Mouse (Mus musculus) olfactory bulb, adult 2 months (tissue): ENCODE results near the gene Spats2l. TPM values are rescaled to one million over a fixed set of nuclear protein-coding genes. Genes with fewer than 3 reads are reported as not detected.

Experiments used
- H3K27ac ChIP-seq: fragments of 200-500 bp; 2 replicates; pipeline ENCODE4 v1.5.1; 2012; ENCODE audit warnings: low read depth, low read length; ENCODE audit not compliant: insufficient read depth
- H3K4me1 ChIP-seq: fragments of 200-500 bp; 2 replicates; pipeline ENCODE4 v1.6.1; 2012; ENCODE audit warnings: low read length; ENCODE audit not compliant: control insufficient read depth, insufficient read depth
- H3K4me3 ChIP-seq: fragments of 200-500 bp; 2 replicates; pipeline ENCODE4 v1.5.1; 2012; ENCODE audit warnings: mild to moderate bottlenecking, low read depth, low read length, moderate library complexity; ENCODE audit not compliant: insufficient read depth
- CTCF ChIP-seq: fragments of 200-500 bp; IDR thresholded peaks from 2 replicates; pipeline ENCODE4 v1.5.1; 2012; ENCODE audit warnings: low read depth, mild to moderate bottlenecking, low read length, moderate library complexity; ENCODE audit not compliant: insufficient read depth
- POLR2A ChIP-seq: fragments of 200-500 bp; IDR thresholded peaks from 2 replicates; pipeline ENCODE4 v1.6.1; 2012; ENCODE audit warnings: mild to moderate bottlenecking, low read depth, low read length, moderate library complexity; ENCODE audit not compliant: insufficient read depth
- WGBS: fragments of 180-500 bp; shearing (Covaris S2); methylation state at CpG from one replicate; pipeline ENCODE4 v1.1.7; 2018; 5-methylcytosine and 5-hydroxymethylcytosine counted together
- polyA plus RNA-seq: library from polyadenylated mRNA; stranded (reverse); fragments of >200 nt; gene quantifications from 2 replicates; pipeline ENCODE4 v1.2.4, GENCODE M21; 2012; ENCODE audit warnings: low replicate concordance; ENCODE audit not compliant: missing spikeins, insufficient read depth, insufficient read length

The Spats2l gene
- polyA plus RNA-seq, result not detected in 2 replicates

DNA sequence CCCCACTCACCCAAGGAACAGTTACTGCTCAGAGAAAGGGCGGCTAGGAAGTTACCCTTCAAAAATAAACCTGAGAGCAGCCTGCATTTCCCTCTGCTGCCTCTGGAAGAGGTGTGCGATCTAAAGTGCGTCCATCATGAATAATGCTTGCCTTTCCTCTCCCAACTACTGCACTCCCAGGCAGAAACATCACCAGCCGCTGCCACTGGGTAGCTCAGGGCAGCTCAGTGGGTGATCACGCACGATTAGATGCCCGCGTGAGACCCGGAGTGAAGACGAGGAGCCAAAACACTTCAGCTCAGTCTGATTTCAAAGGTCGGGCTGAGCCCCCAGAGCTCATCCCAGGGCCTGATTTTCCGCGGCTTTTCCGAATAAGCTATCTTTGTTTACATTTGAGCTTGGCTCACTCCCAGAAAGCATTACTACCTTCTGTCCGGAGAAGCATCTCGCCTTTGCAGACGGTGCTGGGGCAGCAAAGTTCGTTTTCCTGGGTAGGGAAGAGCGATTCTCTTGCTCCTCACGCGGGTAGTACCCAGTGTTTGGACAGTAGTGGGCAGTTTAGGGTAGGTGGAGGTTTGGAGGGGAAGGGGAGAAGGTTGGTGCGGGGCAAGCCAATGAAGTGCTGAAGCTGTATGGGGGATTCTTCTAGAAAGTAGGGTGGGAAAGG lies at the start of gene Spats2l:
Spats2l (plus strand) TSS at position 162 of the 667 bp plus-strand sequence.
- H3K4me1 ChIP-seq, result no peaks in the 10 kb centered on the region
- TF ChIP-seq POLR2A (no peak), CTCF (peak; percentile 21; the same call in 1 of the 2 replicates)
- WGBS, result 1% methylated on average over 22 of the region's 22 CpGs
- peak within 1 kb of the TSS; percentile 60 for H3K27ac ChIP-seq
- H3K4me3 ChIP-seq, result peak within 1 kb of the TSS; percentile 95

- H3K4me1 ChIP-seq, result no peaks in the 10 kb centered on the region
- WGBS, result 92% methylated on average over 5 of the region's 5 CpGs
- no peak overlapping the region for H3K27ac ChIP-seq
- TF ChIP-seq CTCF (no peak), POLR2A (no peak)
- H3K4me3 ChIP-seq, result no peak overlapping the region
Observed at GRCm38 (mm10) chr1:57725268-57725667, 48.7 kb upstream of the Spats2l start.

DNA sequence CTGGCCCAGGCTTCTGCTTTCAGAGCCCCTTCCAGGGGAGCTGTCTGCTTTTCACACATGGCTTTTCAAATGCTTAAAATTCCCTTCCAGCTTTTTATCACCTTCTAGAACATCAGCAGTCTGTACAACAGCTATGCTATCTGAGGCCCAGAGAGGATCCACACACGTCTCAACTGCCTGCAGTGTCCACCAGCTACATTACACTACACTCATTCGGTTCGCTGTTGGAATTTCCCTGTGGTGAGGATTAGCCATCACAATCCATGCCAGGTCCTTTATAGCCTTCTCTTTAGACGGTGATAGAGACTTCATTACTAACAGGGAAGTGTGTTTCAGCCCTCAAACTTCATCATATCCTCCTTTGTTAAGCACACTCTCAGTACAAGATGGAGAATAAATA lies 38.1 kb upstream of the Spats2l start:
- TF ChIP-seq CTCF, result no peak
- no peak for TF ChIP-seq POLR2A
- Histone ChIP-seq H3K4me1 (no peaks in the 10 kb centered on the region), H3K27ac (no peak overlapping the region), H3K4me3 (no peak overlapping the region)
- 55% methylated on average over 4 of the region's 4 CpGs for WGBS

- no peak overlapping the region for H3K27ac ChIP-seq
- no peaks in the 10 kb centered on the region for H3K4me1 ChIP-seq
- no peak overlapping the region for H3K4me3 ChIP-seq
- WGBS, result 80% methylated on average over 8 of the region's 8 CpGs
- TF ChIP-seq CTCF (no peak), POLR2A (no peak)
Observed at GRCm38 (mm10) chr1:57741740-57742139, 32.2 kb upstream of the Spats2l start.

DNA sequence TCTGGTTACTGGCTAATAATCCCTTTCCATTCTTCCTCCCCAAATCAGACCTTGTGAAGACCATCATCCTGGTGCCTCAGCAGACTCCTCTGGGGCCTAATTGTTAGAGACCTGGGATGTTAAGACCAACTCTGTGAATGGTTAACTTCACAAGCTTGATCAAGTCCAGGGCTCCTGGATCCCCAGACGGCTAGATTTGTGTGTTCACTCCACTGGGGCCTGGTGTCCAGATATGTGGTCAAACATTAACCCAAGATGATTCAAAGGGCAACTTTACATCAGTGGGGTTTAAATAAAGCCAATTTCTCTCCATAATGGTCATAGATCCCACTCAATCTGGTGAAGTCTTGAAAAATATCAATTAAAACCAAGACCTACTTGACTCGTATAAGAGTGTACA lies 31.7 kb upstream of the Spats2l start:
- no peak overlapping the region for H3K4me3 ChIP-seq
- TF ChIP-seq CTCF, result no peak
- TF ChIP-seq POLR2A, result no peak
- H3K4me1 ChIP-seq, result no peaks in the 10 kb centered on the region
- no peak overlapping the region for H3K27ac ChIP-seq
- 88% methylated on average over 2 of the region's 2 CpGs for WGBS

DNA sequence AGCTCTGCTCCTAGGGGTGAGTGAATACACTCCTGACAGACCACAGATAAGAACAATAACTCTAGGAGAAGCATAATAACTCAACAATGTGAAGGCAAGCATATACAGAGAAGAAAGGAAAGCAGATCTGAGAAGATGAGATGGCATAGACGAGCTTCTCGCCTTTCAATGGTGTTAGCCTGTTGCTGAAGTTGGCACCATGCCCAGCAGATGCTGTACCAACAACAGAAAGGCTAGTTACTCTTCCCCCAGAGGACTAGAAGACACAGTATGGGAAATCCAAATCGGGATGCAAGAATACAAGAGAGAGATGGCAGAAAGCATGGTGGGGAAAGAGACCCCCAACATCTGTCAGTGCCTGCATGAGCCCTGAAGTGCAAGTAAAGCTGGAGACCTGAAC lies 22.2 kb upstream of the Spats2l start:
- H3K4me1 ChIP-seq, result no peaks in the 10 kb centered on the region
- TF ChIP-seq CTCF, result no peak
- TF ChIP-seq POLR2A, result no peak
- no peak overlapping the region for H3K27ac ChIP-seq
- no peak overlapping the region for H3K4me3 ChIP-seq
- WGBS, result 30% methylated on average over 3 of the region's 3 CpGs

GRCm38 (mm10) chr1:57766396-57766795 lies 7.6 kb upstream of the Spats2l start:
- no peaks in the 10 kb centered on the region for H3K4me1 ChIP-seq
- no peak overlapping the region for H3K27ac ChIP-seq
- TF ChIP-seq POLR2A (no peak), CTCF (no peak)
- no peak overlapping the region for H3K4me3 ChIP-seq
- 89% methylated on average over 7 of the region's 7 CpGs for WGBS

GRCm38 (mm10) chr1:57773326-57773725 lies 636 bp upstream of the Spats2l start:
- 83% methylated on average over 5 of the region's 5 CpGs for WGBS
- no peak overlapping the region for H3K27ac ChIP-seq
- TF ChIP-seq POLR2A, result no peak
- no peak for TF ChIP-seq CTCF
- H3K4me1 ChIP-seq, result no peaks in the 10 kb centered on the region
- H3K4me3 ChIP-seq, result no peak overlapping the region

GRCm38 (mm10) chr1:57774668-57775495 lies 920 bp downstream of the Spats2l start:
- 1% methylated on average over 105 of the region's 113 CpGs for WGBS
- Histone ChIP-seq H3K4me3 (peak overlapping the region; percentile 95), H3K27ac (peak overlapping the region; percentile 60), H3K4me1 (no peaks in the 10 kb centered on the region)
- TF ChIP-seq POLR2A (no peak), CTCF (no peak)
